Mouse (Mus musculus): ENCODE data around the gene Cenpb. TPM values are rescaled to one million over a fixed set of nuclear protein-coding genes. Genes with fewer than 3 reads are reported as not detected.

Cenpb gene
- polyA plus RNA-seq, 1 experiment from 2014 or later, result 6.8 TPM

DNA sequence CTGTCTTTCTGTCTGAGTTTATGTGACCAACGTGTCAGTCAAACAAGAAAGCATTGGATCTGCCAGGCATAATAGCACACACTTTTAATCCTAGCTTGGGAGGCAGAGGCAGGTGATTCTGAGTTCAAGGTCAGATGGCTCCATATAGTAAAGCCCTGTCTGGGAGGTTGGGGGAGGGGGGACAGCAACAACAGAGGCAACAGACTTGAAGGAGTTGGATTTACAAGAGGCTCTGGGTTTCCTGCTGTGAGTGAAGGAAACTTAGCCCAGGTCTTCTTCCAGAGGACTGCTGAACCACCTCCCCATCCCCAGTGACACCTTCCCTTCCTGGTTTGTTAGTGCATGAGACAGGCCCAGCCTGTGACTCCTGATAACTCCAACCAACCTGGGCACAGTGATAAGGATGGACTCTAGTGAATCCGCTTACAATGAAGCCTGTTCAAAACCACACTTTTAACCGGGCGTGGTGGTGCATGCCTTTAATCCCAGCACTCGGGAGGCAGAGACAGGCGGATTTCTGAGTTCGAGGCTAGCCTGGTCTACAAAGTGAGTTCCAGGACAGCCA lies 27.6 kb downstream of the Cenpb start:
- Histone ChIP-seq H3K27ac (replicated peaks; ENCODE audit: low read depth, low read length) (no peak overlapping the region), H3K4me1 (ENCODE audit: control insufficient read depth, insufficient read depth, low read length) (no peaks in the 10 kb centered on the region), H3K27me3 (ENCODE audit: control insufficient read depth, insufficient read depth, low read length) (no peaks in the 10 kb centered on the region), H3K4me3 (ENCODE audit: low read depth, low read length) (no peak overlapping the region), H3K4me2 (ENCODE audit: low read depth, severe bottlenecking) (no peak overlapping the region), H3K9ac (ENCODE audit: low read length) (no peak overlapping the region), H3K36me3 (ENCODE audit: control insufficient read depth, insufficient read depth, low read length) (peaks cover 11% of the 10 kb centered on the region), H3K9me3 (ENCODE audit: control insufficient read depth, low read length) (no peaks in the 10 kb centered on the region)
- ATAC-seq (ENCODE audit: insufficient number of reproducible peaks, low FRiP score, low TSS enrichment, low read depth) (no peak), DNase-seq (ENCODE audit: low spot score) (no peak)
- WGBS, result 93% methylated on average over 7 of the region's 7 CpGs

DNA sequence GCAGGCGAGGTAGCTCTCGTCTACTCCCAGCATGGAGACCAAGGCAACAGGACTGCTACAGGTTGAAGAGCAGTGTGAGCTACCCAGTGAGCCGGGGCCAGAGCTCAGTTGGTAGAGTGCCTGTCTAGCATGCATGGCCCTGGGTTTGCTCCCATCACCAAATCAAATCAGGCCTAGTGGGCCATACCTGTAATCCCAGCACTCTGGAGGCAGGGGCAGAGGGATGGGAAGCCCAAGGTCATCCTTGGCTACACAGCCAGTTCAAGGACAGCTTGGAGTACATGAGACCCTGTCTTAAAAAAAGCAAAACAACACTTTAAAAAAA lies 30.7 kb downstream of the Cenpb start:
- Histone ChIP-seq H3K4me1 (ENCODE audit: control insufficient read depth, insufficient read depth, low read length) (0 out of 2 replicates have a peak, but pooled peaks cover 2% of the 10 kb centered on the region), H3K4me2 (ENCODE audit: low read depth, severe bottlenecking) (no peak overlapping the region), H3K36me3 (ENCODE audit: control insufficient read depth, insufficient read depth, low read length) (peaks cover 24% of the 10 kb centered on the region), H3K9me3 (ENCODE audit: control insufficient read depth, low read length) (no peaks in the 10 kb centered on the region), H3K4me3 (ENCODE audit: low read depth, low read length) (no peak overlapping the region), H3K9ac (ENCODE audit: low read length) (no peak overlapping the region), H3K27ac (replicated peaks; ENCODE audit: low read depth, low read length) (no peak overlapping the region), H3K27me3 (ENCODE audit: control insufficient read depth, insufficient read depth, low read length) (no peaks in the 10 kb centered on the region)
- DNase-seq (ENCODE audit: low spot score), result no peak
- 85% methylated on average over 3 of the region's 3 CpGs for WGBS
- no peak for ATAC-seq (ENCODE audit: insufficient number of reproducible peaks, low FRiP score, low TSS enrichment, low read depth)

DNA sequence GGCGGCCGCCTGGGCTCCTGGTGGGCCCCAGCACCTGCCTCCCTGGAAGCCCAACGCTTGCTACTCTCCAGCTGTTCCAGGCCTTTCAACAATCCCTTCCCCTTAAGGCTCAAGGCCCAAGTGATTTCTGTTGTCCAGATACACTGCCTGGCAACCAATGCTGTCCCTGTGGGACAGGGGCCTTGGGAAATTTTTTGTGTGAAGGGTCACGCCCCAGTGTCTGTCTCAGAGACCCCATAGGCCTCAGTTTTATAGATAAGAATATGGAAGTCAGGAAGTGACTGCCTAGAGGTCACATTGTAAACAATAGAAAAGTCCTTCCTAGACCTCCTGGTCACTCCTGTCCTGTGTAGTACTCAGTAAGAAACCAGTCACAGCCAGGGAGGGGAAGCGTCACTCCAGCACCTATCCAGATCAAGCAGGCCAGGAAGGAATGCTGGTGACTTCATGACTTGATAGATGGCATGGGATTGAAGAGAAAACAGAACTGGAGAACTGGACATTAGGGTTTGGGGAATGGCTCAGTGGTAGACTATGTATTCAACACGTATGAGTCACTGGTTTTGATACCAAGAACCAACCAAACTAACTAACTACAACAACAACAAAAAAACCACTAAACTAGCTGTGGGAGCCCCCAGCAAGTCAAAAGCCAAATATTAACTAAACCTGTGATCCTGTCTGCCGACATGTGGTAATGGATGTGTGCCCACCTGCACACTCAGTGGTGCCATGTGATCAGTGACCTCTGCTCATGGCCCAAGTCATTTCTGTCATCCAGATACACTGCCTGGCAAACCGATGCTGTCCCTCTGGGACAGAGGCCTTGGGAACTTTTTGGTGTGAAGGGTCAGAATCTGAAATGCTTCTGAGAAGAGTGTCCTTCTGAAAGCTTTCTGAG lies 31.3 kb downstream of the Cenpb start:
- Histone ChIP-seq H3K9ac (ENCODE audit: low read length) (no peak overlapping the region), H3K27ac (replicated peaks; ENCODE audit: low read depth, low read length) (0 out of 2 replicates have a peak overlapping the region, but pooled peaks have one; percentile 15), H3K36me3 (ENCODE audit: control insufficient read depth, insufficient read depth, low read length) (peaks cover 24% of the 10 kb centered on the region), H3K4me3 (ENCODE audit: low read depth, low read length) (no peak overlapping the region), H3K27me3 (ENCODE audit: control insufficient read depth, insufficient read depth, low read length) (no peaks in the 10 kb centered on the region), H3K9me3 (ENCODE audit: control insufficient read depth, low read length) (no peaks in the 10 kb centered on the region), H3K4me2 (ENCODE audit: low read depth, severe bottlenecking) (no peak overlapping the region), H3K4me1 (ENCODE audit: control insufficient read depth, insufficient read depth, low read length) (0 out of 2 replicates have a peak, but pooled peaks cover 2% of the 10 kb centered on the region)
- no peak for DNase-seq (ENCODE audit: low spot score)
- 91% methylated on average over 8 of the region's 8 CpGs for WGBS
- no peak for ATAC-seq (ENCODE audit: insufficient number of reproducible peaks, low FRiP score, low TSS enrichment, low read depth)

DNA sequence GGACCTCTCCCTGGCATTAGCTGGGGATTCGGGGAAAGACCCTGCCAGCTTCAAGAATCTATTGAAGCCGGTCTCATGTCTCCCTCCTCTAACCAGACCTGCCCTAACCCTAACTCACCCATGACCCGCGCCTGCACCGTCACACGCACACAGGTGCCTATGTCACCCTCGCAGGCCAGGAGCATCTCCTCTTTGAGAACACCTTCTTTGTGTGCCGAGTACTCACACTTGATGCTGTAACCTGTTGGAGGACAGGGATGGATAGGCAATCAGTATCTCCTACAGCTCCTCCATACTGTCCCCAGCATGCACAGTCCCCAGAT lies 32.9 kb downstream of the Cenpb start:
- Histone ChIP-seq H3K36me3 (ENCODE audit: control insufficient read depth, insufficient read depth, low read length) (peaks cover 29% of the 10 kb centered on the region), H3K4me1 (ENCODE audit: control insufficient read depth, insufficient read depth, low read length) (0 out of 2 replicates have a peak, but pooled peaks cover 2% of the 10 kb centered on the region), H3K4me2 (ENCODE audit: low read depth, severe bottlenecking) (no peak overlapping the region), H3K27ac (replicated peaks; ENCODE audit: low read depth, low read length) (no peak overlapping the region), H3K27me3 (ENCODE audit: control insufficient read depth, insufficient read depth, low read length) (no peaks in the 10 kb centered on the region), H3K9ac (ENCODE audit: low read length) (no peak overlapping the region), H3K4me3 (ENCODE audit: low read depth, low read length) (no peak overlapping the region), H3K9me3 (ENCODE audit: control insufficient read depth, low read length) (no peaks in the 10 kb centered on the region)
- 95% methylated on average over 8 of the region's 8 CpGs for WGBS
- no peak for ATAC-seq (ENCODE audit: insufficient number of reproducible peaks, low FRiP score, low TSS enrichment, low read depth)
- DNase-seq (ENCODE audit: low spot score), result no peak

DNA sequence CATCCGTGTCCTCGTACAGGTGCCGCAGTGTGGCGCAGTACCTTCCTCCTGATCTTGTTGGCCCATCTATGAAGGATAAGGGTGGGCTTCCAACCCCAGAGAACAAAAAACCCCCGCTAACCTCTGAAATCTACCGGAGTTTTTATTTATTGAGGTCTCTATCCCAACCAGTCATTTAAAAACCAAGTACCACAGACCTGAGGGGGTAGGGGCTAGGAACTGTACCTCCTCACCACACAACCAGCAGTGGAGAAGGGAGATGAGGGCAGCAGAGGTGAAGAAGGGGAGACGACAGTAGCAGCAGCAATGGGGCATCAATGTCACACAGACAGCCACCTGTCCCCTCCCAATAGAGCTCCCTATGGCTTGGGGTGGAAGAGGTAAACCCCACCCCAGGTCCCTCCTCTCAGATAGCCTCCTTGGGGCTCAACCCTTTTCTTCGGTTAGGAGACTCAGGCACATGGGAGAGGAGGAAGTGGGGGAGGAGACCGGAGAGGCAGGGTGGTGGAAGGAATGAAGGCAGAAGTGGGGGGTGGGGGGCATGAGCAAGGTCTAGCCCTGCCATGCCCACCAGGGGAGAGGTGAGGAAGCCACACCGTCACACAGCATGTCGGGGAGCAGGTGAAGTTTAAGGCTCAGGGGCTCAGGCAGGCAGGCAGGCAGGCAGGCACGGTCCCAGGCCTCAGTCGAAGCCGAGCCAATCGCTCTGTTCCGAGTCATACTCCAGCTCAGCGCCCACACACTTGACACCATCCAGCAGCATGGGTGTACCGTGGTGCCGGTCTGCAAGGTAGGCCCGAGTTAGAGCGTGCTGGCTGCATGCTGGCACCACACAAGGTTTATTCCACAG lies 33.4 kb downstream of the Cenpb start:
- Histone ChIP-seq H3K4me2 (ENCODE audit: low read depth, severe bottlenecking) (no peak overlapping the region), H3K9ac (ENCODE audit: low read length) (no peak overlapping the region), H3K27me3 (ENCODE audit: control insufficient read depth, insufficient read depth, low read length) (no peaks in the 10 kb centered on the region), H3K27ac (replicated peaks; ENCODE audit: low read depth, low read length) (no peak overlapping the region), H3K4me3 (ENCODE audit: low read depth, low read length) (no peak overlapping the region), H3K4me1 (ENCODE audit: control insufficient read depth, insufficient read depth, low read length) (0 out of 2 replicates have a peak, but pooled peaks cover 2% of the 10 kb centered on the region), H3K36me3 (ENCODE audit: control insufficient read depth, insufficient read depth, low read length) (peaks cover 26% of the 10 kb centered on the region), H3K9me3 (ENCODE audit: control insufficient read depth, low read length) (no peaks in the 10 kb centered on the region)
- ATAC-seq (ENCODE audit: insufficient number of reproducible peaks, low FRiP score, low TSS enrichment, low read depth) (no peak), DNase-seq (ENCODE audit: low spot score) (no peak)
- WGBS, result 86% methylated on average over 21 of the region's 21 CpGs

DNA sequence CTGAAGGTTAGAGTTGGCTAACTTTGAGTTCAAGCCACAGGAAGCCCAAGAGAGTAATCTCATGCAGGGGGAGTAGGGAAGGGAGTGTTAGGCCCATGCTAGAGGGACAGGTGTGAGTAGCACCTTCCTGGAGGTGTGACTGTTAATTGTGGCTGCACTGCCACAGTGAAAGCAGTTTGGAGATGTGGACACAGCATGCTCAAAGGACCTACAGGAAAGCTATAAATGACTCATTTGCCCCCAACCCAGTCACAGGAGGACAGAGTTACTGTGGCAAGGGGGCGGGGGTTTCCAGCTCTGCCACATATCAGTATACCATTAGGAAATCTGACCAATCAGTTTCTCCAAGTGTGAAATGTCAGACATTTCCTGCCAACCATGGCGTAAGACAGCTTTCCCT lies 34.3 kb downstream of the Cenpb start:
- Histone ChIP-seq H3K4me1 (ENCODE audit: control insufficient read depth, insufficient read depth, low read length) (0 out of 2 replicates have a peak, but pooled peaks cover 2% of the 10 kb centered on the region), H3K27me3 (ENCODE audit: control insufficient read depth, insufficient read depth, low read length) (no peaks in the 10 kb centered on the region), H3K27ac (replicated peaks; ENCODE audit: low read depth, low read length) (no peak overlapping the region), H3K9ac (ENCODE audit: low read length) (no peak overlapping the region), H3K4me2 (ENCODE audit: low read depth, severe bottlenecking) (no peak overlapping the region), H3K4me3 (ENCODE audit: low read depth, low read length) (no peak overlapping the region), H3K9me3 (ENCODE audit: control insufficient read depth, low read length) (no peaks in the 10 kb centered on the region), H3K36me3 (ENCODE audit: control insufficient read depth, insufficient read depth, low read length) (peaks cover 25% of the 10 kb centered on the region)
- no peak for DNase-seq (ENCODE audit: low spot score)
- ATAC-seq (ENCODE audit: insufficient number of reproducible peaks, low FRiP score, low TSS enrichment, low read depth), result no peak
- 81% methylated on average over 2 of the region's 2 CpGs for WGBS

DNA sequence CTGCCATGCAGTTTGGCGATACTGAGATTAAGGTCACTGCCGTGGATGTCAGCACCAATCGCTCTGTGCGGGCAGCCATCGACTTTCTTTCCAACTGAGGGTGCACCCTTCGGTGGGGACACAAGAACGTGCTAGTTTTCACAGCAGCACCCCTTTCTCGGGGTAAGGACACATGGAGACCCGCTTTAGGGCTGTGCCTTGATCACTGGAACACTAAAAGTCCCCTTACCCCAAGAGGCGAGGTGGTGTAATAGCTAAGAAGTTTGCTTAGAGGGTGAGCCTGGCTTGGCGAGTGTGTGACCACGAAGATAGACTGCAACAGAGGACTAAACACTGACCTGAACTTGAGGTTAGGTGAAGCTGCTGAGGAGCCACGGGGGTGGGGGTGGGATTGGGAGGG lies 34.7 kb downstream of the Cenpb start:
- DNase-seq (ENCODE audit: low spot score) (no peak), ATAC-seq (ENCODE audit: insufficient number of reproducible peaks, low FRiP score, low TSS enrichment, low read depth) (no peak)
- 51% methylated on average over 13 of the region's 13 CpGs for WGBS
- no peaks in the 10 kb centered on the region for H3K27me3 ChIP-seq (ENCODE audit: control insufficient read depth, insufficient read depth, low read length)
- H3K4me3 ChIP-seq (ENCODE audit: low read depth, low read length), result no peak overlapping the region
- peaks cover 25% of the 10 kb centered on the region for H3K36me3 ChIP-seq (ENCODE audit: control insufficient read depth, insufficient read depth, low read length)
- H3K9ac ChIP-seq (ENCODE audit: low read length), result no peak overlapping the region
- H3K9me3 ChIP-seq (ENCODE audit: control insufficient read depth, low read length), result no peaks in the 10 kb centered on the region
- H3K4me2 ChIP-seq (ENCODE audit: low read depth, severe bottlenecking), result no peak overlapping the region
- H3K27ac ChIP-seq (replicated peaks; ENCODE audit: low read depth, low read length), result no peak overlapping the region
- H3K4me1 ChIP-seq (ENCODE audit: control insufficient read depth, insufficient read depth, low read length), result 0 out of 2 replicates have a peak, but pooled peaks cover 2% of the 10 kb centered on the region

DNA sequence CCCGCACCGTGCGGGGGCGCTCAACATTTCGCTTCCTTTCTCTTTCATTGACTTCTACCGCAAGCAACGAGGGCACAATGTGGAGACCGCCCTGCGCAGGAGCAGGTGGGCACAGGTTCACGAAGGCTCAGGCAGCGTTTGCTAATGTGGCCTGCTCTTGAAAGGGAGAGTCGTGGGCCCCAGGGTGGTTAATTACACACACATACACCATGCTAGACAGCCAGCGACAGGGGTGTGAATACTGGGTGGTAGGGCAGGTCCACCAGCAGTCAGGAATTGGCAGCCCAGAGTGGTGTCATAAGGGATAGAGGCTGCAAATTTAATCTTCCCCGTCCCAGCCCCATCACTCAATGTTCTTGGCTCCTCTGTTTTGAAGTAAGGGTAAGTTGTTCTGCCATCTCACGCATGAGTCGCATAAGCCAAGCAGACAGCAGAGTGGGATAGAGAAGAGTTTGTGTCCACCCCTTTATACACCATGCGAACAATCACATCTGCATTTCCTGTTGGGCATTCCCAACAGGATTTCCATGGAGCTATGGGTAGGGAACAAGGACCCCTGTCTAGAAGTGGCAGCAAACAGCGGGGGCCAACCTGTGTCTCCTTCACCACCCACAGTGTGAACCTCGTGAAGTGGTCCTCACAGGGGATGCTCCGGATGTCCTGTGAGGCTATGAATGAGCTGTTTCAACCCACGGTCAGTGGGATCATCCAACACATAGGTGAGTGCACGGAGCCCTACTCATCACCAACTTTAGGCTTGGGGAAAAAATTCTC lies 36.7 kb downstream of the Cenpb start:
- Histone ChIP-seq H3K27ac (replicated peaks; ENCODE audit: low read depth, low read length) (no peak overlapping the region), H3K9ac (ENCODE audit: low read length) (no peak overlapping the region), H3K4me2 (ENCODE audit: low read depth, severe bottlenecking) (no peak overlapping the region), H3K27me3 (ENCODE audit: control insufficient read depth, insufficient read depth, low read length) (no peaks in the 10 kb centered on the region), H3K9me3 (ENCODE audit: control insufficient read depth, low read length) (no peaks in the 10 kb centered on the region), H3K4me3 (ENCODE audit: low read depth, low read length) (no peak overlapping the region), H3K4me1 (ENCODE audit: control insufficient read depth, insufficient read depth, low read length) (0 out of 2 replicates have a peak, but pooled peaks cover 2% of the 10 kb centered on the region), H3K36me3 (ENCODE audit: control insufficient read depth, insufficient read depth, low read length) (peaks cover 25% of the 10 kb centered on the region)
- ATAC-seq (ENCODE audit: insufficient number of reproducible peaks, low FRiP score, low TSS enrichment, low read depth) (no peak), DNase-seq (ENCODE audit: low spot score) (no peak)
- 65% methylated on average over 22 of the region's 22 CpGs for WGBS

Data from limb, embryonic 11.5 days (tissue).